Mouse (Mus musculus) heart, postnatal 14 days (tissue): Measurements from ENCODE around the gene Cops2. TPM values are rescaled to one million over a fixed set of nuclear protein-coding genes. Genes with fewer than 3 reads are reported as not detected.

ENCODE experiments used
- DNase-seq, 2 experiments: peaks; one replicate each; pipeline ENCODE4 v3.0.0; 2021 to 2022
- intact Hi-C: fragments of 180-260 bp; cut with DNase I; formaldehyde crosslinking; loops from one replicate; pipeline ENCODE4 v1.15.1; 2025
- long read RNA-seq, 2 experiments: library from polyadenylated mRNA; stranded (forward); transcript quantifications; one replicate each; pipeline ENCODE4 v2.0.0; 2021
- total RNA-seq, 2 experiments: library from RNA; stranded (reverse); gene quantifications; 2 replicates each; pipeline ENCODE4 v1.2.3; 2021

Cops2 gene
- 10 to 100 TPM; 74.7 to 90.3 TPM for total RNA-seq
- long read RNA-seq, experiment 1, transcript Cops2-203 (13 exons, 3,392 nt) = major isoform, 53 of 111 reads
- long read RNA-seq, experiment 1, transcript Cops2-201 (13 exons, 2,073 nt) = major isoform, 53 of 111 reads
- long read RNA-seq, experiment 1, partial matches to known transcripts = 1 of 111 reads
- long read RNA-seq, experiment 1, other reads (novel, unspliced or antisense) = 4 of 111 reads
- long read RNA-seq, experiment 2, transcript Cops2-203 (13 exons, 3,392 nt) = minor isoform, 23 of 71 reads
- long read RNA-seq, experiment 2, transcript Cops2-201 (13 exons, 2,073 nt) = major isoform, 41 of 71 reads
- long read RNA-seq, experiment 2, partial matches to known transcripts = 2 of 71 reads
- long read RNA-seq, experiment 2, other reads (novel, unspliced or antisense) = 5 of 71 reads

DNA sequence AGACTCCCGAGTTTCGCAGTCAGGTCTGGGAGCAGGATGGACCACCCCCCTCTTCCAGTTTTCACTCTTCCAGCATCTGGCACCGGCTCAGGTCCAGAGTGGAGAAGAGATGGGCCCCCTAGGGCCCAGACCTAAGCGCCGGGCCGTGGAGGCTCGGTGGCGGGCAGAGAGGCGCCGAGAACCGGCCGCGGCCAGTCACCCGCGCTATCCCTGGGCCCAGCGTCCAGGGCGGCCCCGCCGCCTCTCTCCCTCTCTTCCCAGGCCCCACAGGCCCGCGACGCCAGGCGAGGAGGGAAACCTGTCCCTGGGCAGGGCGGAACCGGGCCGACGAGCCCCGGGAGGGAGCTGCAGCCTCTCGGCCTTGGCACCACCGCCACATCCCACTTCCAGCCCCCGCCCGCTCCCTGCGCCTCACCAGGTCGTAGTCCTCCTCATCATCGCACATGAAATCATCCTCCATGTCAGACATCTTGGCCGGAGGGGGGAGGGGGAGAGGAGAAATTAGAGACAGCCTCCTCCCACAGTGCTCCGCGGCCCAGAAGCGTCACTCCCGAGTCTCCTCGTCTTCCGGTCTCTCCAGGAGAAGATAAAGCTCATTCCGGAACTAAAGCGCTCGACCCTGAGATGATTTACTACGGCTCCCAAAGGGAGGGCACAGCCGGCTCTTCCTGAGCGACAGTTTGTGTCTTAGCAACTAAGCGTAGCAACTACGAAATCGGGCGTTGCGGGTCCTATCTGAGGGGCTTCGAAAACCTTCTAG is at the start of gene Cops2, which contains the start of gene Galk2:
TSS of gene Cops2 (minus strand) at position 619 of the 760 bp plus-strand sequence.
TSS of gene Galk2 (plus strand) at position 589 of the 760 bp plus-strand sequence.
- intact Hi-C loops = loop anchor here (5.0 to 10.0 kb wide), 2 partner anchors 194 to 294 kb away; partner anchors contain the start of genes Dtwd1 and Fam227b
- peak; percentile 91 to 93 for DNase-seq

DNA sequence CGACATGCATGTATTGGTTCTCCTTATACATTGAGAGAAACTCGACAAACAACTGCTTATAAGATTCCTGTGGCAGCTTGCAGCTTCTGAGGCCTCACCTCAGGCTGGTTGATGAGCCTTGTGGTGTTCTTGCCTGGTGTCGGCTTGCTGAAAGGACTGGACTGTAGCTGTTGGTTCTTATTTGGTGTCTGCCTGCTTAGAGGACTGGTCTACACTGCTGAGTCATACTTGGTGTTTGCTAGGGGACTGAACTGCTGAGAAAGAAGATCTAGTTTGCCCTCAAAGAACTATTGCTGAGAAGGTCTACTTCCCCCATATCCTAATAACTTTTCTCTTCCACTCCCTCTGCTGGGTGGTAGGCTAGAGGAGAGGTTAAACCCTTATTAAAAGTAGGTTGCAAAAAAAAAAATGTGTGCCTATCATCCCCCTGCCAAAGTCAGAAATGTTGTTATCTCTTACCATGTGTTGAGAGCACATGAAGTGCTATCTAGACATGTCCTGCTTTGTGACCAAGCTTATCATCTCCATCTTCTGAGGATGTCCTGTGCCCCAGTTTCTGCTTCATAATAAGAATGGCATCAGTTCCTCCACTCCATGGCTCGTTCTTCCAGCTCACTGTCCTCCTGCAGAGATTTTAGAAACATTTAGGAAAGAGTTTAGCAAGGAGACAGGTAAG is 48.8 kb upstream of the Cops2 start:
- DNase-seq = no peak
- intact Hi-C loops = no loop called here

DNA sequence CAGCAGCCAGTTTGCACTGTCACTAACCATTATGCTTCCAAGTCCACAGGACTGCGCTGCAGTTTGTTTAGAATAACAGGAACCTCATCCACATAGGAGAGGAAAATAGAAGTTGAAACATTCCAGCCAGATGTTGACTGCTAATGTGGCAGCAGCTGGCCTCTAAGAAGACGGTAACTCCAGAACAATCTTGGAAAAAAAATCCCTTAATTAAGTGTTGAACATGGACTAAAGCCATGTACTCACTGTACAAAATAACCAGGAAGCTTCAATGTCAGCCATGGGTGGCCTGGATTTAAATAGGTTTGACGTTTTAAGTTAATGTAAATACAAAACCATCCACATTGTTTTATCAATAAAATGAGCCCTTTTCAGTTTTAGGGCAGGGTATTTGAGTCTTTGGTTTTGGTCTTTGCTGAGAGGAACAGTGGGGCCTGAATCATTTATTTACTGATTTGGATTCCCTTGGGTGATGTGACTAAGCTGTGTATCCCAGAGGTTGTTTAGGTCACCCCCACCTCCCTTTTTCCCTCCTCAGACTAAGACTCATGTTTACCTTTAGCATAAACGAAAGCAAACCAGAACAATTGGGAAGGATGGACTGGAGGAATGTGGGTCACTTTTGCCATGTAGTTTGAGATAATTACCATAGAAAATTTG is 47.6 kb upstream of the Cops2 start:
- DNase-seq = no peak
- intact Hi-C loops = no loop called here

DNA sequence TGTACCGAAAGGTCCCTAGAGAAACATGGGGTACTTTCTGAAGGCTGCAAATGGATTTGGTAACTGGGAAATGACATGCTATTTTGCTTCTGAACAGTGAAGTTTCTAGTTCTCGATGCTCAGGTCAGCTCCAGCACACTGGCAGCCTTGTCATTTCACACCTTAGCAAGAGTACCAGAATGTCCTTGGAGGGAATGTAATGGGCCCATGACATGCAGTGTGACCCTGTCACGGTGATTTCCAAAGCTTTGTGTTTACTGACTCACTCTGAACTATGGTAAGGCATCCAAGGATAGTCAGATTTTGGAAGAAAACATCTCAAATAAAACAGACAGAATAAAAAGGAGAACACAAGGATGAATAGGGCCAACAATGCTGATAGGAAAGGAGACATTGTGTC is 42.5 kb upstream of the Cops2 start:
- intact Hi-C loops = no loop called here

DNA sequence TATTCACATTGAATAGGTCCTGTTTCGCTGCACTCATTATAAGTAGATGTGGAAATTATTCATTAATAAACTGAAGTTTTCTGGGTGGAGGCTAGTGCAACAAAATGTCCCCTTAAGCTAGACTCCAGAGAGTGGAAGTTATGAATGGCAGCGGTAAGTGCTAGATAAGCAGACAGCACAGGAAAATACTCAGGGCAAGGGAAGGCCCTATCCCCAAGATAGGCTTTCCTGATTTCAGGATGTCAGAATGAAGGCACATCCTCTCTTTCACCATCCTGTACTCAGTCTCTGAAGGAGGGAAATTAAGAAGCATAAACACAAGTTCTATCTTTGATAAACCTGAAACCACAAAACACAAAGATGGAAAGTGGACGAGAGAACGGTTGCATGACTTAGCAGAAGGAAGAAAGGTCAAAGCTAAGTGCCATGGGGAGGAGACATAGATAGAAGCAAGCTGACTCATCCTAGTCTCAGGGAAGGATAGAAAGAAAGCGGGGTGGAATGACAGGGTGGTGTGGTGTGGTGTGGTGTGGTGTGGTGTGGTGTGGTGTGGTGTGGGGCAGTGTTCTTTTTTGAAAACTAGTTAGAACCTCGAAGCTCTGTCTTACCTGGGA is 42.0 kb upstream of the Cops2 start:
- intact Hi-C loops = no loop called here
- no peak for DNase-seq

More for the DNA sequence above, 42.5 kb upstream of the Cops2 start:
- DNase-seq = no peak

DNA sequence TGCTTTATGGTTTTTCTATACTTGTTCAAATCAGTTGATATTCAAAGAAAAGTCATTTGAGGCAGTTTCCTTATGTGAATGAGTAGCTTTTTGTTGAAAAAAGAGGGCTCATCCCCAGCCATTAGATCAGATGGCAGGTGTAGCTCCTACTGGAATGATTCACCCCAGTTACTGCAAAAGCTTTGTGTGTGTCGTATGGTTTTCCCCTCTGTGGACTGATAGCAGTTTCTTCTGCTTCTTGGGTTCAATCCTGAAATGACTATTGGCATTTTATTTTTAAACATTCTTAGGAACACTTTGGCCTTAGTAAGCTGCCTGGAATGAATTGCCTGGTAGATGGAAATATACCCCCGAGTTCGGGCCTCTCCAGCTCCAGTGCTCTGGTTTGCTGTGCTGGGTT is 37.4 kb upstream of the Cops2 start:
- intact Hi-C loops = no loop called here
- DNase-seq = no peak

DNA sequence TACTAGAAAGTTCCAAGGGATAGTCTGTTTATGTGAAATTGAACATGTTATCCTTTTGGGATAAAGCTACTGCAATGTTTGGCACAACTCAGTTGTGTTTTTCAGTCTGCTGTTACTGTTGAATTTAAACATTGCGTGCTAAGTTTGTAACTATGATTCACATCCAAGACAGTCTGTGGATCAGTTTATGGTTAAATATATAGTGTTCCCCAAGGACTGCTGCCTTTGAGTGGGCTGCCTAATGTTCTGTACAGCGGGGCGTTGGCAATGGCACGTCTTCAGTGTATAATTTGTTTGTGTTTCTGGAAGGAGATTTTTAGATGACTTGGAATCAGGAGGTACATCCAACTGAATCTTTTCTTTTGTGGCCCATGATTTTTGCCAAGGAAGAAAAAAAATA is 36.2 kb upstream of the Cops2 start:
- intact Hi-C loops = no loop called here
- DNase-seq = no peak

DNA sequence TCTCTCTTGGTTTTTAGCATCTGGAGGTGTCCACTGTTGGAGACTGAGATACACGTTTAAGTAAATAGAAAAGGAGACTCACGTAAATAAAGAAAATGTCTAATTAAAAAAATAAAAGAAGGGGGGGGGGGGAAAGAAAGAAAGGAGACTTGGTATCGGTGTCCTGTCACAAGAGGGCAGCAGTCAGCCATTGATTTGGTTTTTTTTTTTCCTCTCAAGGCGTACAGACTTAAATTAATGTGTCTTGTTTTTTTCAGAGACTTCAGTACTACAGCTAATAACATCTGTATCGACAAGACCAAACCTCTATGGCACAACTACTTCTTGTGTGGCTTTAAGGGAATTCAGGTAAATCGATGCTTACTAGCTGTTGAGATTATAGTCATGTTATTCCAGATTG is 34.2 kb upstream of the Cops2 start:
- intact Hi-C loops = loop anchor here (2.0 to 5.0 kb wide), 5 partner anchors 139 to 629 kb away; partner anchors contain the start of gene Fgf7
- peak; percentile 29 to 65 for DNase-seq

DNA sequence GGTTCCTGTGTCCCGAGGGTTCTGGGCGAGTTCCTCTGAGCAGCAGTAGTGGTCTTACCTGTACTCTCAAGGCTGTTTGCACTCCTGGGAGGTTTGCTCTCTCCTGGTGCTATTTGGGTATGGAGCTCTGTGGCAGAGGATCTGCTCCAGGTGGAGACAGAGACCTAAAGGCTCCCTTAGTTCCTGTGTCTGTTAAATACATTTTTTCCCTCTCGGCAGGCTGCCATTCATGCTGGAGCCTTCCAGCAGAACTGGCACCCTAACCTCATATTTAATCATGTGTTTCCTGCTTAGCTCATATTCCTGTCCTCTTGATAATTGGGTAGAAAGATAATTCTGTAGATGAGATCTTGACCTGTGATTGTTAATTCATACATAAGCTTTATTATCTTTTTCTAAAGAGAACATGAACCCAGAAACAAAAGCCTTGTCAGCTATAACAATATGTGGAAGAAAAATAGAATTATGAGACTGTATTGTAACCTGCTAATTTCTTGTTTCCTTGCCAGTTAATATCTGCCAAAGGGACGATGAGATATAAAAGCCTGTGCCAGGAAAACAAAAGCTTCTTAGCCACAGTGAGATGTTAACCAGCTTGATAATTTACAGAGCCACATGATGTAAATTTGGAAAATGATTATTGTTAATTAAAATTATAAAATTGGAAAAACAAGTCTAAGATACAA is 27.1 kb upstream of the Cops2 start:
- intact Hi-C loops = no loop called here
- peak in 1 of 2 experiments; percentile 6 for DNase-seq

DNA sequence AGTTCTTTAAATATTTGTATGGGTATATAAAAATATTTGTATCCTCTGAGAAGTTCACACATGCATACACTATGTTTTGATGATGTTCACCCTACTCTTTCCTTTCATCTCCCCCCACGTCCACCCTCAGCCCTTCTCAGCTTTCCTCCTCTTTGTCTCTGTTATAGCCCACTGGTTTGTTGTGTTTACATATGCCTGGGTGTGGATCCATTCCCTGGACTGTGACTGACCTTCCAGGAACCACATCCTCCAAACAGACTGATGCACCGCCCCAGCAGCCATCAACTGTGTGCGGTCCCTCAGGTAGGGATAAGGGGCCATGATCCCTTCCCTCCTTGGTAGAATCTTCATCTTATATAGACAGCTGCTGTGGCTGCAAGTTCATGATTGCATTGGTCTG is 11.2 kb upstream of the Cops2 start:
- DNase-seq = no peak
- intact Hi-C loops = no loop called here

DNA sequence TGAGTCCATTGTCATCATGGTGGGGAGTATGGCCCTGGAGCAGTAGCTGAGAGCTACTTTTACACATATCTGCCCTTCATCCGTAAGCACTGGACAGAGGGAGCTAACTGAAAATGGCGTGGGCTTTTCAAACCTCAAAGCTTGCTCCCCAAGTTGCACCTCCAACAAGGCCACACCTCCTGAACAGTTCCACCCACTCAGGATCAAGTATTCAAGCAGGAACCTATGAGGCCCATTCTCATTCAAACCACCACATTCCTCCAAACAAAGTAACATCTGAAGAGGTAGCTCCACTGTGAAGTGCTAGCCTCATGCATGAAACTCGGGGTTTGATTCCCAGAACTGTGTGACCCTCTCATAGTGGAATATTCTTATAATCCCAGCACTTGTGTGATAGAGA is 9.4 kb upstream of the Cops2 start:
- DNase-seq = no peak

DNA sequence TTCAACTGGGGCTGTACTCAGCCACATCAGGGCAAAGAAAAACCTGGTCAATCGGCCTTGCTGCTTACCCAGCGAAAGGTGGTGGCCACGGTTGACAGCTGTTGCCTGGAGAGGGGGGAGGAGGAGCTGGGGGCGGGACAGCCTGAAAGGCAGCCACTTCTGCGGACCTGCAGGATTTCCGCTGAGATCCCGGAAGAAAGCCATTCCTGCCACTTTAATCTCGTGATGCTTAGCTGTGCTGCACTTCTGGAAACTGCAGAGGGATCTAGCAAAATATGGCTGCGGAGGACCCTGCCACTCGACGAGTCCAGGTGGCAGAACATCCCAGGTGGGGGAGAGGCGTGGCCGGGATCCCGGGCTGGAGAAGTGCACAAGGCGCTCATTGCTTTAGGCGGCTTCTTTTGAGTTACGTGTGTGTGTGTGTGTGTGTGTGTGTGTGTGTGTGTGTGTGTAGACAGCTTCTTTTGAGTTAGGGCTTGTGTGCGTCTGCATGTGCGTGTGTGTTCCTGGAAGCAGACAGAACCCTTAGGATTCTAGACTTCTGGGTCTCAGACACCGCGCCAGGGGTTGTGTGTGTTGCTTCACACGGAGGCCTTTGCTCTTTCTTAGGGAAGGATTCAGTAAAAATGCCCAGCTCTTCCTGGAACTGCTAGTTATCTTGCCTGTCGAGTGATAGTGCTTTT is 7.3 kb upstream of the Cops2 start:
- peak; percentile 53 to 69 for DNase-seq
- intact Hi-C loops = no loop called here

More for the DNA sequence above, 9.4 kb upstream of the Cops2 start:
- intact Hi-C loops = no loop called here

DNA sequence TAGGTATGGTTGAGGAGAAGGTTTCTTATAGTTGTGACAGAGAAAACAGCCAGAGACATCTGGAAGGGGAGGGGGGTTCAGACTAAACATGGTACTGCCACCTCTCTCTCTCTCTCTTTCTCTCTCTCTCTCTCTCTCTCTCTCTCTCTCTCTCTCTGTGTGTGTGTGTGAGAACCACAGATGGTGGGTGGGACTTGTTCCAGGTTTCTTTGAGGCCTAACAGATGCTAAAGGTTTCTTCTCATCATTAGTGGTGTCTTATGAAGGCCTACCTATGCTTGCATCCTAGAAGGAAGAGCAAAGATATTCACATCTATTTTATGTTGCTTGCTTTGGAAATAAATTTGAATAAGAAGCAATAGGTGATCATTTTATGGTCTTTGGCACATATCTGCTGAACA is 6.6 kb upstream of the Cops2 start:
- intact Hi-C loops = no loop called here
- DNase-seq = no peak

DNA sequence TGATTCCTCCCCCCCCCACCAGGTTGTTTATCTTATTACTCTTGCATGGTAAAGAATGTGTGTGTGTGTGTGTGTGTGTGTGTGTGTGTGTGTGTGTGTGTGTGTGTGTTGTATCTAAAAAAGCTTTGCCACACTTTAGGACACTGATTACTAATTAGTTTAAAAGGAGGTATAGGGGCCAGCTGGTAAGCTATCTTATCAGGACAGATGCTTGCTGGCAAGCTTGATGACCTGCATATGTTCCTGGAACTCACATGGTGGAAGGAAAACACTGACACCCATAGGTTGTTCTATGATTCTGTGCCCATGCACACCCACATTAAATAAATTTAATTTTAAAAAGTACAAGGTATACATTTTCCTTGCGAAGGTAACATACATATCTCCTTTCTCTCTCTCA is 5.6 kb upstream of the Cops2 start:
- intact Hi-C loops = no loop called here
- DNase-seq = no peak

DNA sequence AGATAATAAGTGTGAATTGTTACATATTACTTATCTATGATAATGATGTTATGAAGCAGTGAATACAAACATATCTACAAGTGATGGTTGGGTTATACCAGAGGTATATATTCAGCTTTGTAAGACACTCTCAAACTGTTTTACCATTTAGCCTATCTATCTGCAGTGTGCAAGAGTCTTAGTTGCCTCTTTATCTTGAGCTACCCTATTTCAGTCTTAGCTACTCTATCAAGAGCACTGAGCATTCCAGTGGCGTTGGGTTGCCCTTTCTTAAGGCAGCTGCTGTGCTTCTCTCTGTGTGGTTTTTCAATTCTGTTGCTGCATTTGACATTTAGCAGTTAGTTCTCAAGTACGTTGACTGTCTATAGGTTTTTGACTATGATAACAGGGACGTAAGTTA is 4.9 kb upstream of the Cops2 start:
- DNase-seq = no peak
- intact Hi-C loops = no loop called here

DNA sequence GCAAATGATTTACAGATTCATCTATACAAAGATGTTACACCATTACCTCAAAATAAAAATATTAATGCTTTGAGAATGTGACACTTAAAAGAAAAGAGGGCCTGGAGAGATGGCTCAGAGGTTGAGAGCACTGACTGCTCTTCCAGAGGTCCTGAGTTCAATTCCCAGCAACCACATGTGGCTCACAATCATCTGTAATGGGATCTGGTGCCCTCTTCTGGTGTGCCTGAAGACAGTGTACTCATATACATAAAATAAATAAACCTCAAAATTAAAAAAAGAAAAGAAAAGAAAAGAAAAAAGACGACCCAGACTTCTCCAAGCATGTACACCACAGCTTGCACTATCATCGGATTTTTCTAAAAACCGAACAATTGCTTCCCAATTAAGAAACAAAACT is 1.2 kb downstream of the Cops2 start:
- intact Hi-C loops = loop anchor here (1.0 to 10.0 kb wide), 3 partner anchors 69 to 295 kb away; partner anchors contain the start of genes Dtwd1 and Fam227b
- no peak for DNase-seq

DNA sequence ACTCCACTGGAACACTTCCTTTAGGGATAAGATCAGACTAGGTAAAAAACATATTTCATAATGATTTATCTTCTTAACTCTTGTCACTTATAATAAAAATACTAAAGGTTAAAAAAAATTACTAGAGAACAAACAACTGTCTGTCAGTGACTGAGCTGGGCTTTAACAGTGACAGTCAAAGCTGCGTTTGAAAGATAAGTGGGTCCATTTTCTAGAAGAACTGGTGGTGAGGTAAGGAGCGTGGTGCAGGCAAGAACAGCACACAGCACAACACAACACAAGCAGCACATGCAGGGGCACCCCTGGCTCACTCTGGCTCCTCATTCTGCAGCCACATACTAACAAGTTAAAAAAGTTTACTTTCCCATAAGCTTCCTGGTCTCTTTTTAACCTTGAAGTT is 7.7 kb downstream of the Cops2 start:
- no peak for DNase-seq
- intact Hi-C loops = loop anchor here (10.0 kb wide), 1 partner anchor 186 kb away; no protein-coding TSS in a partner anchor

DNA sequence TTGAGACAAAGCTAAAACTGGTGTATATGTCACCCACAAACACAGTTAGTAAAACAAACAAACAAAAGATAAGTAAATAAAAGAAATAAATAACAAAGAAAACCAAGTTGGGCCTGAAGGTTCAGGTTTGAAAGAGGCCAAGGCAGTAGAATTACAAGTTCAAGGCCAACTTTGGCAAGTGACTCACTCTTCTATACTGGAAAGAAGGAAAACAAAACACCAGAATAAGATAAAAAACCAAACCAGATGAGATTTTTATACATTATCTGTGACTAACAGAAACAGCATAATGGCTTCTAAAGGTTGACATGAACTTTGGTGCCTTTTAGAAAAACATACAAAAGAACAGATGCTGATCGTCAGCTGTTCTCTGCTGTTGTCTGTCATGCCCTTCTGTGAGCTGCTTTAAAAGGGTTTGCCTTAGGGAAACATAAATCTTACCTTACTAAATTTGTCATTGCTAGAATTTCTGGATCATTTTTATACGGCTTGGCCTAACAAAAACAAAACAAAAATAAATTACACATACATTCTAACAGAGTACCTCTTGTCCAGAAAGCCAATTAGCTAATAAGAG is 20.1 kb downstream of the Cops2 start:
- no peak for DNase-seq
- intact Hi-C loops = no loop called here
